Mouse (Mus musculus): ENCODE measurements around the gene Igfbp5. TPM values are rescaled to one million over a fixed set of nuclear protein-coding genes. Genes with fewer than 3 reads are reported as not detected.

Gene Igfbp5
- polyA plus RNA-seq (2012; ENCODE audit: insufficient read depth, insufficient read length, missing spikeins): 55.5 and 82.6 TPM in 2 replicates

DNA sequence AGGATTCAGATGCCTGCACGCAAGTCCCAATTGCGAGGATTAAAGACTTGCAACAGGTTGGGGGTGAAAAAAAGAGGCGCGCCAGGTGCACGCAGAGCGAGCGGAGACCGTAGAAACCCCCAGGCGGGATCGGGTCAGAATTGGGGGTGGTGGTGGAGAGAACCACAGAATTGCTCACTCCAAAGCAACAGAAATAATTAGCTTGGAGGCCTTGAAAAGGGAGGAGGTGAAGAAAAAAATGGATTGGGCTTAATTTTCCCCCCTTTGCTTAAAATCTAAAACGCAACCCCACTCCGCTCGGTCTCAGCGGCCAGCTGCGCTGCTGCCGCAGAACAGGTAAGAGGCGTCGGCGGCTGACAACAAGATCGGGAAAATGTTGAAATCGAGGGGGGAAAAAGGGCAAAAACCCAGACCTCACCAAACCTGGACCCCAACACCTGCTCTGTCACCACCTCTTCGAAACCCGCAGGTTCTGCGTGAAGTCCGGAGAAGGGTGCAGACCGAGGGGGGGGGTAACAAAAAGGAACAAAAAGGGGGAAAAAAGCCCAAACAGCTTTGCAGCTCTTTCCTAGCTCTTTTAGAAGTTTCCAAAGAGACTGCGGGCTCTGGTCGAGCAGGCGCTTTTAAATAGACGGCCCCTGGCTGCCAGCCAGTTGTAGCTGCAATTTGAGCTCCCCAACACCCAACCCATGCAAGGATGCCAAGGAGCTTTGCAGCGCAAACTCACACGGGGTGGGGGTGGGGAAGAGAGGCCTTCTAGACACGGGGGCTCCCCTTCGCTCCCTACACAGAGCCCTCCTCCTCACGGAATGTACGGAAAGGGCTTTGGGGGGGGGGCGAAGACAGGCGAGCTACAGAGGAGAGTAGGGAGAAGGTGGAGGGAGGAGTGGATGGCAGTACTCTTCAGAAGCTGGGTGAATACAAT, at the start of gene Igfbp5:
TSS of gene Igfbp5 (minus strand) at position 598 of the 925 bp plus-strand sequence.
- peak within 1 kb of the TSS; percentile 52 for H3K27ac ChIP-seq (replicated peaks; ENCODE audit: low read depth, low read length)

DNA sequence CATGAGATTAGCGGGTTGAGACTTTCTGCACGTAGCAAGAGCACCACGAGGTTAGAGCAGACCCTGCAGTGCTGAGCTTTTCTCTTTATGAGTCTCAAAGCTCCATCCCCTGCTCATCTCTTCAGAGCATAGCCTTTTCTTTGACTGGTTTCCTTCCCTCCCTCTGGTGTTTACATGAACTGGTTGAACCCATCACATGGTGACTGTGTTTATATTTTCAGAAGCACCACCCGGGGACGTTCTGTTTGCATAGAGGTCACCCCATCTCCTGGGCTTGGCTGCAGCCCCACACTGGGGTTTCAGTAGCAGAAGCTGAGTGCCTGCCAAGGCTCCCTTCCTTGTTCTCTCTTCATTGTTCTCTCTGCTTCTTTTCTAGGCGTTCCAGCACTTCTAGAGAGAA, 40.1 kb upstream of the Igfbp5 start:
- no peak overlapping the region for H3K4me3 ChIP-seq (ENCODE audit: insufficient read depth, low read depth, low read length)
- H3K4me1 ChIP-seq (ENCODE audit: control insufficient read depth, insufficient read depth, insufficient read length, low read length): no peaks in the 10 kb centered on the region
- H3K27ac ChIP-seq (replicated peaks; ENCODE audit: low read depth, low read length): no peak overlapping the region

More for the DNA sequence above, at the start of gene Igfbp5:
- Histone ChIP-seq H3K4me1 (ENCODE audit: control insufficient read depth, insufficient read depth, insufficient read length, low read length) (no peaks in the 10 kb centered on the region; the same call in 1 of the 2 replicates), H3K4me3 (ENCODE audit: insufficient read depth, low read depth, low read length) (peak within 1 kb of the TSS; percentile 68)

DNA sequence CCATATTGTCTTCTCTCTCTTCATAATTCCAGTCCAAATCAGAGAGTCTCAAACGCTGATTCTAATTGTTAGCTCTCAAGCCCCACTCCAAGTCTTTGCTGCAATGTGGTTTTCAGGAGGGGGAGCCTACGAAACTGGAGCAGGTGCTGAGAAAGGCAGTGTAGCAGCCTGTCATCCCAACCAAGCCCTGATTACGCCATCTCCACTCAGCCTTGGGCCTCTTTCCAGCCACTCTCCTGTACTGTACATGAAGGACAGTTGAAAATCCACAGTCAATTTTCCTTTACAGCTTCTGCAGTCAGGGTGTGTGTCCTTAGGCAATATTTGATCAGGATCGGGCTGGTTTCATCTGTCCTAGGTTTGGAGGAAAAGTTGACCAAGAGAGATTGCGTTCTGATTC, 38.4 kb upstream of the Igfbp5 start:
- Histone ChIP-seq H3K4me1 (ENCODE audit: control insufficient read depth, insufficient read depth, insufficient read length, low read length) (no peaks in the 10 kb centered on the region), H3K27ac (replicated peaks; ENCODE audit: low read depth, low read length) (no peak overlapping the region), H3K4me3 (ENCODE audit: insufficient read depth, low read depth, low read length) (no peak overlapping the region)

DNA sequence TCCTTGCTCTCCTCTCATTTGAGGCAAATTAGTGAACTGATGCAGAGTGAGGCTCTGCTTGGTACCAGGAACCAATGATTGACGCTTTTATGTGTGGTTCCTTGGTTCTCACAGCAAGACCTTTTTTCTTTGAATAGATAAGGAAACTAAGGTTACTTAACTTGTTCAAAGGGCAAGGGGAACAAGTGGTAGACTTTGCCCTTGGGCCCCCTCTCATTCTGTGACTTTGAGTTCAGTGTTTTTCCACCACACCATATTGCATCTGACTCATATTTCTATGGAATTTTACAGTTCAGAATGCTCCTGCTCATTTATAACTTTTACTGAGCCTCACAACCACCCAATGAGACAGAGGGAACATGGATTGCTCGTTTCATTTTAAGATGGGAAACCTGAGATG, 21.1 kb upstream of the Igfbp5 start:
- Histone ChIP-seq H3K4me1 (ENCODE audit: control insufficient read depth, insufficient read depth, insufficient read length, low read length) (no peaks in the 10 kb centered on the region), H3K4me3 (ENCODE audit: insufficient read depth, low read depth, low read length) (no peak overlapping the region), H3K27ac (replicated peaks; ENCODE audit: low read depth, low read length) (no peak overlapping the region)

GRCm38 (mm10) chr1:72887910-72888309, 13.2 kb upstream of the Igfbp5 start:
- Histone ChIP-seq H3K27ac (replicated peaks; ENCODE audit: low read depth, low read length) (no peak overlapping the region), H3K4me1 (ENCODE audit: control insufficient read depth, insufficient read depth, insufficient read length, low read length) (no peaks in the 10 kb centered on the region), H3K4me3 (ENCODE audit: insufficient read depth, low read depth, low read length) (no peak overlapping the region)

DNA sequence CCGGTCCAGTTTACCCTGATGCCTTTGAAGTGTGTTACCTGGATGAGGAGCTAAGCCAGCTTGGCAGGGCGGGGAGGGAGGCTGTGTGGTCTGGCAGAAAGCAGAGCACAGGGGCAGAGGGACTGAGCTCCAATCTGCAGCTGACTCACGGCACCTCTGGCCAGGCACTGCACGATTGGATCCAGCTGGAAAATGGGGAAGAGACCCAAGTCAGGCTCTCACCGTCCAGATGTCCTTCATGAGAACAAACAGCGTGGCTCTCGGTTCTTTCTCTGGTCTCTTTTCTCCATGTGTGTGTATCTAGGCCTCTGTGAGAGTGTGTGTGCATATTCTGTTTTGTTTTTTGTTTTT, 11.1 kb upstream of the Igfbp5 start:
- Histone ChIP-seq H3K4me1 (ENCODE audit: control insufficient read depth, insufficient read depth, insufficient read length, low read length) (no peaks in the 10 kb centered on the region), H3K27ac (replicated peaks; ENCODE audit: low read depth, low read length) (no peak overlapping the region), H3K4me3 (ENCODE audit: insufficient read depth, low read depth, low read length) (no peak overlapping the region)

DNA sequence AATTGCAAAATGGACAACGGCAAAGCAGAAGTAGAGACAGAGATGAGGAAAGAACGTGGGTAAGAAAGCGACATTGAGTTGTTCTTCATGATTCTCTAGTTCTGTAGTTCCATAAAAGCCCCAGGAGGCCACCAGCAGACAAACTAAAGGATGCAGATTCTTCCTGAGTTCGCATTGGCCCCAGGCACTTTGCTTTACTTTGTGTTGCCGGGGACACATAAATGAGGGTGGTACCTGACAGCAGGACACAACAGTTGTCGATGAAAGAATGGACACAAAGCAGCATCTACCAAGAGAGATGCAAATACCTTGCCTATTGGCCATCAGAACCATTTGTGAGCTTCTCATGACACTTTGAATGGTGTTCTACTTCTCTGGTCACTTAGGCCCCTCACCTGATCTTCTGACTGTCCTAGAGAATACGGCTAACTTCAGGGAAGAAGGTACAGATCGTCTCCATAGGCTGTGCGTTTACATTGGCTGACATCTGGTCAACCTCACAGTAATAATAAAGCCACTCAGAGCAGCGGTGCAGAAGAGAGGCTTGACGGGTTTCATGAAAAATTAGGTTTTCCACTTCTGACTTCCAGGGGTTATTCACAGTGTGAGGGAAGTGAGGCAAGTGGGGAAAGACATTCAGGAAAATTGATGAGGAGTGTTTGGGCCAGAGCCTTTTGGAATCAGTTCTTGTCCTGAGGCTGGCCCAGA, 10.6 kb upstream of the Igfbp5 start:
- Histone ChIP-seq H3K4me3 (ENCODE audit: insufficient read depth, low read depth, low read length) (no peak overlapping the region), H3K27ac (replicated peaks; ENCODE audit: low read depth, low read length) (no peak overlapping the region), H3K4me1 (ENCODE audit: control insufficient read depth, insufficient read depth, insufficient read length, low read length) (no peaks in the 10 kb centered on the region)

- Histone ChIP-seq H3K4me3 (ENCODE audit: insufficient read depth, low read depth, low read length) (no peak overlapping the region), H3K27ac (replicated peaks; ENCODE audit: low read depth, low read length) (no peak overlapping the region), H3K4me1 (ENCODE audit: control insufficient read depth, insufficient read depth, insufficient read length, low read length) (no peaks in the 10 kb centered on the region)
Measured at GRCm38 (mm10) chr1:72879319-72879634, 4.6 kb upstream of the Igfbp5 start.

GRCm38 (mm10) chr1:72878473-72879318, 4.0 kb upstream of the Igfbp5 start:
- Histone ChIP-seq H3K27ac (replicated peaks; ENCODE audit: low read depth, low read length) (no peak overlapping the region), H3K4me3 (ENCODE audit: insufficient read depth, low read depth, low read length) (no peak overlapping the region), H3K4me1 (ENCODE audit: control insufficient read depth, insufficient read depth, insufficient read length, low read length) (no peaks in the 10 kb centered on the region)

DNA sequence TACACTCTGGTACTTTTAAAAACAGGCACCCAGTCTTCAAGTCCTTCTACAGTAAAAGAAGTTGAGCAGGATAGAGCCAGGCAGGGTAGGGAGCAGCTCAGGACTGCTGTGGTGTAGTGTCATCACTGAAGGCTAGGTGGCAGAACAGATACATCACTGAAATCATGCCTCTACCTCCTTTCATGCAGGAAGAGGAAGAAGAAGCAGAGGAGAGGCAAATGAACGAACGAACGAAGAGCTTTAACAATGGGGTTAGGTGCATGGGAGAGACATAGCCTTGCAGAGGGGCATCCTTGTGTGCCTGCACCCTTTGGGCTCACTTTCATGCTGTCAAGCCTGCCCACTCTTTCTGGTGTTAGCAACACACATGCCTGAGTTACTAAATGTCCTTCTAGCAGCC, 3.2 kb upstream of the Igfbp5 start:
- H3K4me1 ChIP-seq (ENCODE audit: control insufficient read depth, insufficient read depth, insufficient read length, low read length): no peaks in the 10 kb centered on the region
- H3K4me3 ChIP-seq (ENCODE audit: insufficient read depth, low read depth, low read length): no peak overlapping the region
- H3K27ac ChIP-seq (replicated peaks; ENCODE audit: low read depth, low read length): no peak overlapping the region

GRCm38 (mm10) chr1:72876111-72876510, 1.4 kb upstream of the Igfbp5 start:
- Histone ChIP-seq H3K4me1 (ENCODE audit: control insufficient read depth, insufficient read depth, insufficient read length, low read length) (no peaks in the 10 kb centered on the region; the same call in 1 of the 2 replicates), H3K4me3 (ENCODE audit: insufficient read depth, low read depth, low read length) (no peak overlapping the region), H3K27ac (replicated peaks; ENCODE audit: low read depth, low read length) (no peak overlapping the region)

DNA sequence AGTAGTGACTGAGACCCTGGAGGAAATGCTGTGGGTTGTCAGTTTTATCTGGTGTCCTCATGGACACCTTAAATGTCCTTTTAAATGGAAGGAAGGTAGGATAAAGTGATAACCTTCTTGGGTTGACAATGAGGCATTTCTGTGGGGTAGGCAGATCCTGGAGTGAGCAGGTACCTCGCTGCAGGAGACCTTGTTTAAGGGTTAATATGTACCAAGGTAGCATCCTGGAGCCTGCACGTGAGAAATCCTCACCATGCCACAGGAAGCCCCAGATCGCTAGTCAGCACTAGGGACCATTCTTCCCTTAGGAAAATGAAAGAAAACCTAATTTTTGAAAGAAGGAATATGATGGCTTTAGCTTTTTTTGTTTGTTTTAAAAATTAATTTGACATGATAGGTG, 1.0 kb upstream of the Igfbp5 start:
- Histone ChIP-seq H3K27ac (replicated peaks; ENCODE audit: low read depth, low read length) (no peak overlapping the region), H3K4me3 (ENCODE audit: insufficient read depth, low read depth, low read length) (no peak overlapping the region), H3K4me1 (ENCODE audit: control insufficient read depth, insufficient read depth, insufficient read length, low read length) (no peaks in the 10 kb centered on the region; the same call in 1 of the 2 replicates)

DNA sequence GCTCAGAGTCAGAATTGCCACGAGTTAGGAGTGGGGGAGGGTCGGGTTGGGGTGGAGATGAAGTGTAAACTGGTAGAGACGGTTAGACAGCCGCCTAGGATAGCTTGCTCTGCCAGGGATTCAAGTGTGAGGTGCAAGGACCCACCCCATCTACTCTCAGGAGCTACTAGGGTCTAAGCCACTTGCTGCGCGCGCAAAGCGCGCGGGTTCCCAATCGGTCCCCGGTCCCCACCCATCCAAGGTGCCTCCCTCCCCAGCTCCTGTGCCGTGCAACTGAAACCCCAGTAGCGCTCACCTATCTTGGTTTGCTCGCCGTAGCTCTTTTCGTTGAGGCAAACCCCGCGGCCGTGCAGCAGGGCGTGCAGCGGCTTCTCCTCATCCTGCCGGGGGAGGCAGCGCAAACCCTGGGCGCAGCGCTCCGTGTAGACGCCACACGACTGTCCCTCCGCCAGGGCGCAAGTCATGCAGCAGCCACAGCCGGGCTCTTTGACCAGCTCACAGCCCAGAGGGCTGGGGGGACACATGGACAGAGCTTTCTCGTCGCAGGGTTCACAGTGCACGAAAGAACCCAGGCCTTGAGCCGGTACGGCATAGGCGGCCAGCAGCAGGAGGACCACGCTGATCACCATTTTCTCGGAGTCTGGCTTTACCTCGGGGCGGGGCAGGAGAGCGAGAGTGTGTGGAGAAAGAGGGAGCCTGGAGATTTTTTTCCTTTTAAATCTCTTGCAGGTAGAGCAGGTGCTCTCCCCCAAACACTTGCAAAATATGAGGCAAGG, 985 bp downstream of the Igfbp5 start:
- Histone ChIP-seq H3K4me3 (ENCODE audit: insufficient read depth, low read depth, low read length) (peak overlapping the region; percentile 68), H3K4me1 (ENCODE audit: control insufficient read depth, insufficient read depth, insufficient read length, low read length) (peaks cover 5% of the 10 kb centered on the region; the same call in 1 of the 2 replicates), H3K27ac (replicated peaks; ENCODE audit: low read depth, low read length) (0 out of 2 replicates have a peak overlapping the region, but pooled peaks have one; percentile 52)

DNA sequence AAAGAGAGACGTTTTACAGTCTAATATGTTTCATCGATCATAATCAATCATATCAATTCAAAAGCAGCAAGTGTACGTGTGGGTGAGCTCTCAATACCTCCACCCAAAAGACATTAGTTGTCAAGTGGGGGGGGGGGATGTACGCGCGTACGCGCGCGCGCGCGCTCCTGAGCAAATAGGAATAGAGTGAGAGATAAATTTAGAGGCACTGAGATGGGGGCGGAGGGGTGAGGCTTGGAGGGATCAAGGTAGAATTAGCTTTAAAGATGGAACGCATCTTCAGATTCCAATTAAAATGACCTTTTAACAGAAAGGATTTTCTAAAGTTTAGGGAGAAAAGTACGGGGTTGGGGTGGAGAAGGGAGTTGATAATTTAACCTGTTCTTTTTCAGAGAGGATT, 1.6 kb downstream of the Igfbp5 start:
- Histone ChIP-seq H3K27ac (replicated peaks; ENCODE audit: low read depth, low read length) (no peak overlapping the region), H3K4me3 (ENCODE audit: insufficient read depth, low read depth, low read length) (peak overlapping the region; percentile 68), H3K4me1 (ENCODE audit: control insufficient read depth, insufficient read depth, insufficient read length, low read length) (peaks cover 6% of the 10 kb centered on the region; the same call in 1 of the 2 replicates)

Data from brown adipose tissue, adult 24 weeks (tissue).